Mouse (Mus musculus): Measurements from ENCODE around the gene Ttc39a. TPM values are rescaled to one million over a fixed set of nuclear protein-coding genes. Genes with fewer than 3 reads are reported as not detected.
"Not testable (repeated sequence)": the region's sequence is repeated elsewhere in the genome, so short reads cannot be mapped to it uniquely, and the experiment has no call there.

The Ttc39a gene
- total RNA-seq (2017), result 1.4 and 1.5 TPM in 2 replicates

GRCm38 (mm10) chr4:109406486-109407175 is at the start of gene Ttc39a:
Gene Ttc39a (plus strand): TSS chr4:109406623.
- peak; percentile 12 to 29; a peak in 3 of 4 replicates for ATAC-seq (replicated peaks in 1 of 2; ENCODE audit: insufficient read depth in 1 of 2, low FRiP score in 2 of 2, low TSS enrichment in 1 of 2, low read depth in 1 of 2, poor library complexity in 2 of 2, severe bottlenecking in 2 of 2)

DNA sequence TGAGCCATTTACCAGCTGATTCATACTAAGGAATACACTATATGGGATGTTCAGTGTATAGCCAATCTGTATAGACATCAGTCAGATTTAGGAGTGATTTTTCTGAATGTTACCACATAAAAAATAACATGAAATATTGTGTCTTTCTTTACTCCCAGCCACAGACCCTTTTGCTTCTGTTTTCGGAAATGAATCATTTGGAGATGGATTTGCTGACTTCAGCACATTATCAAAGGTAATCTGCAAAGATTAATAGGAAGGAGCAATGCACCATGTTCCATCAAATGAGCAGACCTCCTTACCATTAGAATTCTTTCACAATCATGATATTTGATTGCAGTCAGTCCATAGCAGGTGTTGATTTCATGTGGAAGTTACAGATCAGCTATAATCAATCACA is 28.3 kb upstream of the Ttc39a start:
- no peak for ATAC-seq (replicated peaks in 1 of 2; ENCODE audit: insufficient read depth in 1 of 2, low FRiP score in 2 of 2, low TSS enrichment in 1 of 2, low read depth in 1 of 2, poor library complexity in 2 of 2, severe bottlenecking in 2 of 2)

GRCm38 (mm10) chr4:109382457-109382856 is 24.0 kb upstream of the Ttc39a start:
- no peak for ATAC-seq (replicated peaks in 1 of 2; ENCODE audit: insufficient read depth in 1 of 2, low FRiP score in 2 of 2, low TSS enrichment in 1 of 2, low read depth in 1 of 2, poor library complexity in 2 of 2, severe bottlenecking in 2 of 2)

- no peak for ATAC-seq (replicated peaks in 1 of 2; ENCODE audit: insufficient read depth in 1 of 2, low FRiP score in 2 of 2, low TSS enrichment in 1 of 2, low read depth in 1 of 2, poor library complexity in 2 of 2, severe bottlenecking in 2 of 2)
These were observed 20.8 kb upstream of the Ttc39a start for GRCm38 (mm10) chr4:109385599-109385998.

DNA sequence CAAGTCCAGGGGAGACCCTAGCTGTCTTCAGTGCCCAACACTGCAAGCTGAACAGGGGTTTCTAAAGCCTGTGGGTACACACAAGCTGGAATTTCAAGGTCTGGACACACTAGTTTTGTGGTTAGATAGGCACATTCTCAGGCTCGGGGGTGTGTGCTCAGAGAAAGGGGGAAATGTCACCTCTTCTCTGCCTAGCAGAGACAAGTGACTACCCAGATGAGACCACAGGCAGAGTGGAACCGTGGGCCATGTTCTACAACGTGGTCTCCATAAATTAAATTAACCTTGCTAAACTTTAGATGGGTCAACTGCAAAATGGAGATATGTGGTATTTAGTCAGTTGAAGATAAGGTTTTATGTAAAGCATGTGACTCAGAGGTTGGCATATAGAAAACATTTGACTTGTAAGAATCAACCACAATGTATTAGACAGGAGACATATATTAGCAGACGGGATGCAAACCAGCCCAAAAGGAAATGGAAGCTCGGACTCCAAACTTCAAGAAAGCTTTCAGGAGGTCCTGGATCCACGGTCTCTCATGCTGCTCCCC is 13.1 kb upstream of the Ttc39a start:
- peak in 1 of 2 experiments; percentile 12; a peak in 1 of 4 replicates for ATAC-seq (replicated peaks in 1 of 2; ENCODE audit: insufficient read depth in 1 of 2, low FRiP score in 2 of 2, low TSS enrichment in 1 of 2, low read depth in 1 of 2, poor library complexity in 2 of 2, severe bottlenecking in 2 of 2)

GRCm38 (mm10) chr4:109393902-109394301 is 12.5 kb upstream of the Ttc39a start:
- ATAC-seq (replicated peaks in 1 of 2; ENCODE audit: insufficient read depth in 1 of 2, low FRiP score in 2 of 2, low TSS enrichment in 1 of 2, low read depth in 1 of 2, poor library complexity in 2 of 2, severe bottlenecking in 2 of 2), result peak; percentile 37 to 50; a peak in 3 of 4 replicates

- ATAC-seq (replicated peaks in 1 of 2; ENCODE audit: insufficient read depth in 1 of 2, low FRiP score in 2 of 2, low TSS enrichment in 1 of 2, low read depth in 1 of 2, poor library complexity in 2 of 2, severe bottlenecking in 2 of 2), result peak in 1 of 2 experiments; percentile 27; a peak in 1 of 4 replicates
These were observed 11.9 kb upstream of the Ttc39a start for GRCm38 (mm10) chr4:109394314-109395074.

- ATAC-seq (replicated peaks in 1 of 2; ENCODE audit: insufficient read depth in 1 of 2, low FRiP score in 2 of 2, low TSS enrichment in 1 of 2, low read depth in 1 of 2, poor library complexity in 2 of 2, severe bottlenecking in 2 of 2), result no peak
These were observed 6.0 kb upstream of the Ttc39a start for GRCm38 (mm10) chr4:109400366-109400980.

- no peak for ATAC-seq (replicated peaks in 1 of 2; ENCODE audit: insufficient read depth in 1 of 2, low FRiP score in 2 of 2, low TSS enrichment in 1 of 2, low read depth in 1 of 2, poor library complexity in 2 of 2, severe bottlenecking in 2 of 2)
These were observed 5.2 kb upstream of the Ttc39a start for GRCm38 (mm10) chr4:109401176-109401689.

GRCm38 (mm10) chr4:109404908-109405307 is 1.5 kb upstream of the Ttc39a start:
- ATAC-seq (replicated peaks in 1 of 2; ENCODE audit: insufficient read depth in 1 of 2, low FRiP score in 2 of 2, low TSS enrichment in 1 of 2, low read depth in 1 of 2, poor library complexity in 2 of 2, severe bottlenecking in 2 of 2), result not testable (repeated sequence)

DNA sequence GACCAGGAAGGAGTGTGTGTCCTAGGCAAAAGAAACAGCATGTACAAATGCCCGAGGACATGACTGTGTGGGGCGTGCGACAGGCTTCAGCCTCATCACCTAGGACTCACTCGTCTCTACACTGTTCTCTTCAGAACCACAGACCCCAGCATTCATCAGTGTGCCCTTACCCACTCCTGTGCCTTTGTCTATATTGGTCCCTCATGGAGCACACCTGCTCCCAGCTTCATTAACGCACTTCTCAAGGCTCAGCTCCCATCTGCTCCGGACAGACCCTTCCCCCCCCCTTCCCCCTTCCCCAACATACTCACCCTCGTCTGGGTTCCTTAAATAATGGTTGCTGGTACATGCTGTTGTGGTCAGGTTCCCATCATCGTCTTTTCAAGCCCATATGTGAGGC is 1.0 kb upstream of the Ttc39a start:
- ATAC-seq (replicated peaks in 1 of 2; ENCODE audit: insufficient read depth in 1 of 2, low FRiP score in 2 of 2, low TSS enrichment in 1 of 2, low read depth in 1 of 2, poor library complexity in 2 of 2, severe bottlenecking in 2 of 2), result no peak

DNA sequence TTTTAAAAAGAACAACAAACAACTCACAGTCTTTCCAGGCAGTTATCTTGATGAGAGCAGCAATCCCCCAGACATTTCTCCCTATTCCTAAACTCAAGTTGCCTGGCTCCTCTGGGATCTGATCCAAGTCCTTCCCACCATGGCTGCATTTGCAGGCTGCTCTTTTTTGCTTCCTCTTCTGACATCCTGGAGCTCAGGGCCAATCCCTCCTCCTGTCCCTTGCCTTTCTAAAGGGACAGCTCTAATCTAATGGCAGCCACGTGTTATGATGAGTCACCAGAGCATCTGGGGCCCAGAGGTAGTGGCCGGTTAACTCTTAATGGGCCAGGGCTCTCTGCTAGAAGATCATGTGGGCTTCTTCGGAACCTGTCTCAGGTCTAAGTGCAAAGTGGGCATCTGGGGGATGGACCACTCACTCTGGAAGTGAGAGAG is 353 bp upstream of the Ttc39a start:
- ATAC-seq (replicated peaks in 1 of 2; ENCODE audit: insufficient read depth in 1 of 2, low FRiP score in 2 of 2, low TSS enrichment in 1 of 2, low read depth in 1 of 2, poor library complexity in 2 of 2, severe bottlenecking in 2 of 2), result peak; percentile 68 to 74; a peak in 2 of 4 replicates

- no peak for ATAC-seq (replicated peaks in 1 of 2; ENCODE audit: insufficient read depth in 1 of 2, low FRiP score in 2 of 2, low TSS enrichment in 1 of 2, low read depth in 1 of 2, poor library complexity in 2 of 2, severe bottlenecking in 2 of 2)
These were observed 725 bp downstream of the Ttc39a start for GRCm38 (mm10) chr4:109407176-109407520.

GRCm38 (mm10) chr4:109407701-109408485 is 1.5 kb downstream of the Ttc39a start:
- no peak for ATAC-seq (replicated peaks in 1 of 2; ENCODE audit: insufficient read depth in 1 of 2, low FRiP score in 2 of 2, low TSS enrichment in 1 of 2, low read depth in 1 of 2, poor library complexity in 2 of 2, severe bottlenecking in 2 of 2)

- ATAC-seq (replicated peaks in 1 of 2; ENCODE audit: insufficient read depth in 1 of 2, low FRiP score in 2 of 2, low TSS enrichment in 1 of 2, low read depth in 1 of 2, poor library complexity in 2 of 2, severe bottlenecking in 2 of 2), result 0 out of 4 replicates have a peak, but pooled peaks of 1 of the 2 experiments have one; percentile 9
These were observed 4.4 kb downstream of the Ttc39a start for GRCm38 (mm10) chr4:109410681-109411376.

DNA sequence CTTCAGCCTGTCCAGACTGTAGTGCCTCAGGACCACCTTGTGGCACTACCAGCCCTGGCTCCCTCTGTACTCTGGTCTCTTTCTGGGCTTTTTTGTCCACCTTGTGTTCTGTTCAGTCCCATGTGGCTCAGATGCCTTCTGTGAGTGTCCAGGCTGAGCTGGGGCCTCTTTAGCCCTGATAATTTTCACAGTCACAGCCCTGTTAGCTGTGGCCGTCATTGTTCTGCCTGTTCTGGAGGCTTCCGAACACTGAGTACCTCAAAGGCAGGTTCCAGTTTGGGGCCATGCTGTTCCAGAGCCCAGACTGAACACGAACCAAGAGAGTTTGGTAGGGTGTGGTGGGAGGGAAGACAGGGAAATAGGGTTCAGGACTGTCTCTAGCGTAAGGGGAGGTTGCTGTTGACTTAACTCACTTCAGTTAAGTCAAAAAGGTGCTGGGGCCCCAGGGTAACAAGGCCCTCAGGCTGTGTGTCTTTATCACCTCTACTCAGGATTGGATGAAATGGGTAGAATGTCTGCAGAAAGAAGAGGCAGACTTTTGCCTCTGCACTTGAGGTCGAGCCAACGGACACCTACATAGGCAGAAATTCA is 5.0 kb downstream of the Ttc39a start:
- no peak for ATAC-seq (replicated peaks in 1 of 2; ENCODE audit: insufficient read depth in 1 of 2, low FRiP score in 2 of 2, low TSS enrichment in 1 of 2, low read depth in 1 of 2, poor library complexity in 2 of 2, severe bottlenecking in 2 of 2)

Measured in hematopoietic stem cell, adult 5-6 weeks (primary cell).